Mouse (Mus musculus) kidney, embryonic 14.5 days (tissue): ENCODE results near the gene Dlgap3. TPM values are rescaled to one million over a fixed set of nuclear protein-coding genes. Genes with fewer than 3 reads are reported as not detected.

ENCODE experiments used
- ATAC-seq: fragments of 200-750 bp; cut with Nextera tagmentation; 2 replicates; pipeline ENCODE4 v1.8.0; 2017; ENCODE audit warnings: moderate number of reproducible peaks, mild to moderate bottlenecking, moderate TSS enrichment, moderate library complexity; ENCODE audit not compliant: low FRiP score, low TSS enrichment
- H3K27ac ChIP-seq: fragments of 300-500 bp; sonication (generic); 2 replicates; pipeline ENCODE4 v1.5.1; 2014; ENCODE audit warnings: low read depth, mild to moderate bottlenecking, low read length, moderate library complexity, mixed read lengths
- H3K27me3 ChIP-seq: fragments of 300-500 bp; sonication (generic); 2 replicates; pipeline ENCODE4 v1.6.1; 2014; ENCODE audit warnings: mild to moderate bottlenecking, low read length; ENCODE audit not compliant: control insufficient read depth, insufficient read depth
- H3K36me3 ChIP-seq: fragments of 300-500 bp; sonication (generic); 2 replicates; pipeline ENCODE4 v1.6.1; 2014; ENCODE audit warnings: low read length, mixed read lengths; ENCODE audit not compliant: control insufficient read depth, insufficient read depth
- H3K4me1 ChIP-seq: fragments of 300-500 bp; sonication (generic); 2 replicates; pipeline ENCODE4 v1.6.1; 2014; ENCODE audit warnings: low read length, mixed read lengths; ENCODE audit not compliant: control insufficient read depth, insufficient read depth
- H3K4me2 ChIP-seq: fragments of 300-500 bp; sonication (generic); replicated peaks from 2 replicates; pipeline ENCODE4 v1.6.1; 2014; ENCODE audit warnings: low read depth, mild to moderate bottlenecking, low read length
- H3K4me3 ChIP-seq: fragments of 300-500 bp; sonication (generic); 2 replicates; pipeline ENCODE4 v1.5.1; 2014; ENCODE audit warnings: mild to moderate bottlenecking, low read length
- H3K9ac ChIP-seq: fragments of 300-500 bp; sonication (generic); 2 replicates; pipeline ENCODE4 v1.6.1; 2014; ENCODE audit warnings: low read depth, mild to moderate bottlenecking, low read length, moderate library complexity
- H3K9me3 ChIP-seq: fragments of 300-500 bp; sonication (generic); 2 replicates; pipeline ENCODE4 v1.6.1; 2016; ENCODE audit warnings: low read length; ENCODE audit not compliant: control insufficient read depth
- WGBS: fragments of 180-500 bp; shearing (Covaris S2); extraction: QIAGEN DNeasy Blood & Tissue Kit; methylation state at CpG from one replicate; pipeline ENCODE4 v1.1.7; 2014; 5-methylcytosine and 5-hydroxymethylcytosine counted together
- polyA plus RNA-seq: library from polyadenylated mRNA; unstranded; fragments of >200 nt; fragmentation: Nextera tagmentation; extraction: Ambion mirVana; gene quantifications from 2 replicates; pipeline ENCODE4 v1.2.1, GENCODE M21; 2014

Gene Dlgap3
- polyA plus RNA-seq, 1 experiment from 2014 or later = 0.79 TPM

DNA sequence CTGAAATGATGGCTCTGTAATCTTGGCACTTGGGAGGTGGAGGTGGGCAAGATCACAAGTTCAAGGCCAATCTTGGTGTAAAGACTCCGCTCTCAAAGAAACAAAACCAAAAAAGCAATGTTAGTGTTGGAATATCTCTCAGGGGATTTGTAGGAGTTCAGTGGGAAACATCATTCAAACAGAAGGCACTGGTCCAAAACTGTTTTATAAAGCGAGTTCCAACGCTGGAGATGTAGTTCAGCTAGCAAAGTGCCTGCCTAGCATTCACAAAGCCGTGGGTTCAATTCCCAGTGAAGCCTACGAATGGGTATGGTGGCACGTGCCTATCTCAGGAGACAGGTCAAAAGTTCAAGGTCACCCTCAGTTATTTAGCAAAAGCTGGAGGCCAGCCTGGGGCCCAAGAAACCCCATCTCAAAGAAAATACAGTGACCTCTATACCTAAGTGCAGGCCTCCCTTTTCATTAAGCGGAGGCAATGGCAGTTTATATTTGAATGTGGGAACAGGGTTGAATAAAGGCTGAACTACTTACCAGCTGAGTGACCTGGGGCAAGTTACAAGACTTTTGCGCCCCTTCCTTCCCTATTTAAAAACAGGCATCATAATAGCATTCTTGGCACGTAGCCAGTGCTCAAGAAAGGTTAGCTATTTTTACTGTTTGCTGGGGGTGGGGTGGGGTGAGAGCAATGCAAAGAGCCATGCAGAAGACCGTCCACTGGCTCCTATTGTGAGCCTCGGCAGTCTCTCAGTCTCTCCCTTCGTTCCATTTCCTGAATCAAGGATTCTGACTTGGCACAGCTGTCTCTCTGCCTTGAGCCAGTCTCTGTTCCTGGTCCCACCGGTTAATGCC, 32.0 kb downstream of the Dlgap3 start:
- Histone ChIP-seq H3K36me3 (no peaks in the 10 kb centered on the region), H3K9me3 (no peaks in the 10 kb centered on the region), H3K4me1 (no peaks in the 10 kb centered on the region), H3K27ac (no peak overlapping the region), H3K9ac (no peak overlapping the region), H3K4me3 (no peak overlapping the region), H3K27me3 (no peaks in the 10 kb centered on the region), H3K4me2 (no peak overlapping the region)
- 67% methylated on average over 13 of the region's 13 CpGs for WGBS
- no peak for ATAC-seq

DNA sequence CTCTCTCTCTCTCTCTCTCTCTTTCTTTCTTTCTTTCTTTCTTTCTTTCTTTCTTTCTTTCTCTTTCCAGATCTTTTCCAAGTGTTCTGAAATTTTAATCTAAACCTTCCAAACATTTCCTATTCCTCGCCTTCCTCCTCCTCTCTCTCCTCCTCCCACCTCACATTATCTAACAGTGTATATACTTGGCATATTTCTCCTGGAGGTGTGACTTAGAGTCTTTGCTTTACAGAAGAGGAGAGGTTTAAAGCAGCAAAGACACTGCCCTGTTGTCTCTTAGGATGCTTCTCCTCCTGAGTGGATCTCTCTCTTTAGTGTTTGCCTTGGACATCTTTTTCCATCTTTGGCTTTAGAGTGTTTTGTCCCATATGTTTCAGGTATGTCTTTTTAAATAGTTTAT, 34.1 kb downstream of the Dlgap3 start:
- H3K36me3 ChIP-seq = no peaks in the 10 kb centered on the region
- no peaks in the 10 kb centered on the region for H3K4me1 ChIP-seq
- no peak overlapping the region for H3K9ac ChIP-seq
- H3K4me3 ChIP-seq = no peak overlapping the region
- H3K9me3 ChIP-seq = no peaks in the 10 kb centered on the region
- H3K4me2 ChIP-seq = no peak overlapping the region
- H3K27me3 ChIP-seq = no peaks in the 10 kb centered on the region
- 85% methylated on average over 1 of the region's 1 CpGs for WGBS
- ATAC-seq = no peak
- H3K27ac ChIP-seq = no peak overlapping the region

DNA sequence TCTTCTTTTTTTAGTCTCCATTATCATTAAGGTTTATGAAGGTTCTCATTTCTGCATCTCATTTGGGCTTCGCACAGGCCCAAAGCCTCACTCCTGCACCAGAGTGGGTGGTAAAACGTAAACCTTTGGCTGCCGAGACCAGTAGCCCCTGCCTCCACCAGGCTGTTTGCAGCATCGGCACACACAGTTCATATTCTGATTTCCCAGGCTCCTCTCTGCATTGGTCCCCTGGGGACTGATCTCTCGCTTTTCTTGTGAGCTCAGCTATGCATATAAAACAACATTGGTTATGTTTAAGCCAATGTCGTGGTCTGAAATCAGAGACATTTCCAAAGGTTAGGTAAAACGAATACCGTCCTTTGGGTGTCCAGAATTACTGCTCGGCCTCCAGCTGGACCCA, 42.3 kb downstream of the Dlgap3 start:
- Histone ChIP-seq H3K4me2 (no peak overlapping the region), H3K4me1 (no peaks in the 10 kb centered on the region), H3K27ac (no peak overlapping the region), H3K27me3 (peaks cover 22% of the 10 kb centered on the region), H3K4me3 (no peak overlapping the region), H3K9me3 (no peaks in the 10 kb centered on the region), H3K36me3 (no peaks in the 10 kb centered on the region), H3K9ac (no peak overlapping the region)
- 75% methylated on average over 9 of the region's 9 CpGs for WGBS
- ATAC-seq = no peak

DNA sequence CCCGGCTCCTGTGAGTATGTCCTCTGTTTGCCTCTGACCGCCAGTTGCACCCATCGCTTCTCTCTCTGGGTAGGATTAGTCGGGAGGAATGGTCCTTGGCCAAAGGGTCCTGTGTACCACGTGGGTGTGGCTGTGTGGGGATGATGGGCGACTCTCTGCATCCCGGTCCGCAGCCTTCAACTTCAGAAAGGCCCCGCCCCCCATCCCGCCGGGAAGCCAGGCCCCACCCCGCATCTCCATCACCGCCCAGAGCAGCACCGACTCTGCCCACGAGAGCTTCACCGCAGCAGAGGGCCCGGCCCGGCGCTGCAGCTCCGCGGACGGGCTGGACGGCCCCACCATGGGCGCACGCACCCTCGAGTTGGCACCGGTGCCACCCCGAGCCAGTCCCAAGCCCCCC, 45.5 kb downstream of the Dlgap3 start:
- no peak for ATAC-seq
- H3K4me3 ChIP-seq = no peak overlapping the region
- no peaks in the 10 kb centered on the region for H3K36me3 ChIP-seq
- no peaks in the 10 kb centered on the region for H3K4me1 ChIP-seq
- 13% methylated on average over 28 of the region's 28 CpGs for WGBS
- H3K27ac ChIP-seq = no peak overlapping the region
- no peak overlapping the region for H3K4me2 ChIP-seq
- H3K9ac ChIP-seq = no peak overlapping the region
- H3K9me3 ChIP-seq = no peaks in the 10 kb centered on the region
- peaks cover 27% of the 10 kb centered on the region for H3K27me3 ChIP-seq

DNA sequence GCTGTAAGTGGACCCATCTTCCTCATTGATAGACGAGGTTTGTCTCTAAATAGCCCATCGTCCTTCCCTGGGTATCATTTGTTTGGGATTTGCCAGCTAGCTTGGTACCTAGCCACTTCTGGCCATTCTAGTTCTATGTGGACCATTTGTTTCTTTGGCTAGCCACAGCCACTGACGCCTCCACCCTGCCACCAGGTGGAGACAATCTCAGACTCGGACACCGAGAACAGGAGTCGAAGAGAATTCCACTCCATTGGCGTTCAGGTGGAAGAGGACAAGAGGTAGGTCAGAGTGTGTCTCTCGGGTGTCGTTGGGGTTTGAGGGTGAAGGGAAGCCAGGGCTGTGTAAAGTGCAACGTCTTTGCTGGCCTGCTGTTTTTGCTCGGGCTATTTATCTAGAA, 46.1 kb downstream of the Dlgap3 start:
- WGBS = 53% methylated on average over 11 of the region's 11 CpGs
- Histone ChIP-seq H3K4me1 (no peaks in the 10 kb centered on the region), H3K27me3 (peaks cover 27% of the 10 kb centered on the region), H3K36me3 (no peaks in the 10 kb centered on the region), H3K4me2 (no peak overlapping the region), H3K9me3 (no peaks in the 10 kb centered on the region), H3K4me3 (no peak overlapping the region), H3K27ac (no peak overlapping the region), H3K9ac (no peak overlapping the region)
- no peak for ATAC-seq

DNA sequence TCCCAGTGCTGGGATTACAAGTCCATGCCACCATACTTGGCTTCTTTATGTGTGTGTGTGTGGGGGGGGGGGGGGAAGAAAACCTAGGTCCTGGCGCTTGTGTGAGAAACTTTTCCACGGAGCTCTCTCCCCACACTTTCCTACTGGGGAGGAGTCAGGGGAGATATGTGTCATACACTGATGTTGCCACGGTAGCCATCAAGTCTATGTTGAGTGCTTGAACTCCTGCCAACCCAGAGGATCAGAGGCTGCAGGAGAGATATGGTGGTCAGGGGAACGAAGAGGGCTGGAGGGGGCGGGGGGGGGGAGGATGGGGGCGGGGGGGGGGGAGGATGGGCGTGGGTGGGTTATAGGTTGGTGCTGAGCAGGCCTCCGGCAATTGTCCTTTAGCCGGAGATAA, 46.8 kb downstream of the Dlgap3 start:
- H3K4me2 ChIP-seq = no peak overlapping the region
- H3K4me3 ChIP-seq = no peak overlapping the region
- ATAC-seq = no peak
- H3K9ac ChIP-seq = no peak overlapping the region
- H3K27me3 ChIP-seq = peaks cover 27% of the 10 kb centered on the region
- no peaks in the 10 kb centered on the region for H3K9me3 ChIP-seq
- H3K27ac ChIP-seq = no peak overlapping the region
- no peaks in the 10 kb centered on the region for H3K4me1 ChIP-seq
- 75% methylated on average over 6 of the region's 9 CpGs for WGBS
- no peaks in the 10 kb centered on the region for H3K36me3 ChIP-seq

DNA sequence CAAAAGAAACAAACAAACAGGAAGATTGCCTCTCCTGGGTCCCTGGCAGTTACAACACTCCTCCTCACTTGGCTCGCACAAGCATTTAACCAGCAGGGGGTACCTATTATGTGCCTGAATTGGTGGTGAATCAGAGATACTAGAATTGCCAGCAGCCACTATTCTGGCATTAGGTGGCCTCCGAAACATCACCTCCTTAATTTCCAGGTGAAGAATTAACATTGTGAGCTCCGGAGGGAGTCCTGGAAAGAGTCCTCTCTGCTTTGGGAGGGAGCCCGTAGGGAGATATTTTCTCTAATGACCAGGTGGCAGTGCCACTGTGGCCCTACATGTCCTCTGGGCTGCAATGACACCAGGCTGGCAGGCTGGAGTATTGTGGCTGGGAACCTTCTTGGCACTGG, 47.2 kb downstream of the Dlgap3 start:
- ATAC-seq = no peak
- H3K36me3 ChIP-seq = no peaks in the 10 kb centered on the region
- peaks cover 27% of the 10 kb centered on the region for H3K27me3 ChIP-seq
- H3K4me3 ChIP-seq = no peak overlapping the region
- no peaks in the 10 kb centered on the region for H3K9me3 ChIP-seq
- H3K4me1 ChIP-seq = no peaks in the 10 kb centered on the region
- WGBS = 76% methylated on average over 4 of the region's 4 CpGs
- H3K27ac ChIP-seq = no peak overlapping the region
- H3K9ac ChIP-seq = no peak overlapping the region
- H3K4me2 ChIP-seq = no peak overlapping the region

DNA sequence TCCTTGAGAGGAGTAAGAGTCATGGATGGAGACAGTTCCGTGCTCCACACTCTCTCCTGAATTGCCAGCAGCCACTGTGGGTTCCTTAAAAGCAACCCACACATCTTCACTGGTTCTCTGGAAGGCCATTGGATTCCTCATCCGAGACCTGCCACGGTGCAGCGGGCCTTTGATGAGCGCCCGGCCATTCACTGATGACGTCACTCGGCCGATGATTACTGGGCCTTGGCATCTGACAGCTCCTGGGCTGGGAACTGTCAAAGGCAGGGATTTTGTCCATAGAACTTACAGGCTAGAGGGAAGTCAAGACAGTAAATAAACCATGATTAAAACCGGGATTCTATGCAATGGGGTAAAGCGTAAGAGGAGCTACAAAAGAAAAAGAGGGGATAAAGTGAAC, 48.0 kb downstream of the Dlgap3 start:
- H3K4me2 ChIP-seq = no peak overlapping the region
- no peaks in the 10 kb centered on the region for H3K36me3 ChIP-seq
- no peak for ATAC-seq
- H3K4me3 ChIP-seq = no peak overlapping the region
- WGBS = 55% methylated on average over 11 of the region's 11 CpGs
- H3K27me3 ChIP-seq = peaks cover 27% of the 10 kb centered on the region
- H3K4me1 ChIP-seq = no peaks in the 10 kb centered on the region
- no peak overlapping the region for H3K27ac ChIP-seq
- no peaks in the 10 kb centered on the region for H3K9me3 ChIP-seq
- H3K9ac ChIP-seq = no peak overlapping the region

DNA sequence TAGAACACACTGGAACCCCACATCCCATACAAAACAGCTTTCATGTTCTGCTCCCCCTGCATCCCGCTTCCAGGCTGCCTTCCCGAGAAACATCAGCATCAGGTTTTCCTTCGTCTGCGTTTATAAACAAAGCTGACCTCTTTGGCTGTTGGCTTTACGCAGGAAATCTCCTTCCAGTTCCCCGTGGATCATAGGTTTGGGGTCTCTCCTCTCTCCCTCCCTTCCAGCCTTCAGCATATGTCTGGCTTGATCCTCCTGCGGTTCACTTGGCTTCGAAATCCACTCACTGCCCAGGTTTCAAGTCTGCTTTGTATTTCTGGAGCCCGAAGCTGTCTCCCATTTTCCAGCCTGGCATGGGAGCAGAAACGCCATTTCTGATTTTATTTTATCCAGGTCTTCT, 54.3 kb downstream of the Dlgap3 start:
- H3K4me2 ChIP-seq = no peak overlapping the region
- H3K4me3 ChIP-seq = no peak overlapping the region
- H3K4me1 ChIP-seq = no peaks in the 10 kb centered on the region
- H3K27me3 ChIP-seq = peaks cover 49% of the 10 kb centered on the region
- 28% methylated on average over 10 of the region's 10 CpGs for WGBS
- no peaks in the 10 kb centered on the region for H3K36me3 ChIP-seq
- no peak overlapping the region for H3K9ac ChIP-seq
- no peak overlapping the region for H3K27ac ChIP-seq
- H3K9me3 ChIP-seq = no peaks in the 10 kb centered on the region
- ATAC-seq = no peak
